Mouse (Mus musculus) bone marrow, adult 2 months (tissue): Measurements from ENCODE around the gene Ranbp3l.

Experiments
- CTCF ChIP-seq: fragments of 200-500 bp; IDR thresholded peaks from 2 replicates; pipeline ENCODE4 v1.5.1; 2011; ENCODE audit warnings: low read length, control low read depth; ENCODE audit not compliant: control insufficient read depth, insufficient read depth
- POLR2A ChIP-seq: fragments of 200-500 bp; IDR thresholded peaks from 2 replicates; pipeline ENCODE4 v1.6.1; 2011; ENCODE audit warnings: low read depth, mild to moderate bottlenecking, control low read depth, low read length, borderline replicate concordance; ENCODE audit not compliant: control insufficient read depth

GRCm38 (mm10) chr15:9093598-9094365 lies 126.0 kb downstream of the Ranbp3l start:
- TF ChIP-seq CTCF: no peak
- TF ChIP-seq POLR2A: no peak
